Mouse (Mus musculus): ENCODE results near the gene Fyco1. TPM values are rescaled to one million over a fixed set of nuclear protein-coding genes. Genes with fewer than 3 reads are reported as not detected.
"Not testable (repeated sequence)": the region's sequence is repeated elsewhere in the genome, so short reads cannot be mapped to it uniquely, and the experiment has no call there.

The Fyco1 gene
- polyA plus RNA-seq, 1 experiment from 2014 or later, result 13.2 TPM

DNA sequence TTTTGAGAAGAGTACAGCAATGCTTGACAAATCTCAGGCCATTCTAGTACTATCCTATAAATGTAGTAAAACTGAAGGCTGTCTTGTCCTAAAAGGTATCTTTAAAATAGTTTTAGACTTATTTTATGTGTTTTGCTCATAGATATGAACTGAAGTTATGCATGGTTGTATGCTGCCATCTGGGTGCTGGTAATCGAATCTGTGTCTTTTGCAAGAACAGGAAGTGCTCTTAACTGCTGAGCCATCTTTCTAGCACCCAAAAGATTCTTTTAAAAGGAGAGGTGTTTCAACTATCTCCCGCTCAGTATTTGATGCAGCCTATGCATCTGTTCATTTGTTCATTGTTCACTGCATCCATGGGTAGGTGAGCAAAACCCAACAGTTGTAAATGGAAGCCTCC is 46.5 kb downstream of the Fyco1 start:
- H3K9me3 ChIP-seq (ENCODE audit: control insufficient read depth, low read length), result no peaks in the 10 kb centered on the region
- H3K27ac ChIP-seq (ENCODE audit: low read depth, low read length), result no peak overlapping the region
- H3K4me3 ChIP-seq (ENCODE audit: low read length), result no peak overlapping the region
- no peak for ATAC-seq (ENCODE audit: low FRiP score, low TSS enrichment)
- H3K36me3 ChIP-seq (ENCODE audit: control insufficient read depth, insufficient read depth, low read length), result peaks cover 13% of the 10 kb centered on the region; the same call in 1 of the 2 replicates
- no peak overlapping the region for H3K9ac ChIP-seq (ENCODE audit: low read depth, low read length)
- H3K4me1 ChIP-seq (ENCODE audit: control insufficient read depth, insufficient read depth, low read length), result no peaks in the 10 kb centered on the region
- no peaks in the 10 kb centered on the region for H3K27me3 ChIP-seq (ENCODE audit: control insufficient read depth, insufficient read depth, low read length)
- no peak overlapping the region for H3K4me2 ChIP-seq (replicated peaks; ENCODE audit: low read depth, low read length)
- WGBS, result 84% methylated on average over 2 of the region's 2 CpGs

DNA sequence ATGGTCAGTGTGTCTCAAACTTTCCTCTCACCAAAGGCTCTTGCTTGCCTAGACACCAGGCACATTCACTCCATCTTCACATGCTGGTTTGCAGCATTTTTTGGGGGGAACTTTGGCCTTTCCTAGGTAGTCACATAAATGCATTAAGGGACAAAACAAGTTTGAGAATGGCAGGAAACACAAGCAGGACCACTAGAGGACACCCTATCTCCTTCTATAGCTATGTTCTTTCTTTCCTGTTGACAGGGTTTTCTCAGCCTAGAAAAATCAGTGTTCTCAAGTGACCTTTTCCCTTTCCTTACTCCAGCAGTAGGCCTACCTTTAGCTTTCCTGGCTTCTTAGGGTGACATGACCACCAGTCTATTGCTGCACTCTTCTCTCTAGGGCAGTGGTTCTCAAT is 48.8 kb downstream of the Fyco1 start:
- no peak overlapping the region for H3K4me2 ChIP-seq (replicated peaks; ENCODE audit: low read depth, low read length)
- H3K9me3 ChIP-seq (ENCODE audit: control insufficient read depth, low read length), result no peaks in the 10 kb centered on the region
- H3K36me3 ChIP-seq (ENCODE audit: control insufficient read depth, insufficient read depth, low read length), result peaks cover 12% of the 10 kb centered on the region; the same call in 1 of the 2 replicates
- no peaks in the 10 kb centered on the region for H3K4me1 ChIP-seq (ENCODE audit: control insufficient read depth, insufficient read depth, low read length)
- H3K27me3 ChIP-seq (ENCODE audit: control insufficient read depth, insufficient read depth, low read length), result no peaks in the 10 kb centered on the region
- H3K27ac ChIP-seq (ENCODE audit: low read depth, low read length), result no peak overlapping the region
- H3K4me3 ChIP-seq (ENCODE audit: low read length), result no peak overlapping the region
- ATAC-seq (ENCODE audit: low FRiP score, low TSS enrichment), result no peak
- H3K9ac ChIP-seq (ENCODE audit: low read depth, low read length), result no peak overlapping the region

DNA sequence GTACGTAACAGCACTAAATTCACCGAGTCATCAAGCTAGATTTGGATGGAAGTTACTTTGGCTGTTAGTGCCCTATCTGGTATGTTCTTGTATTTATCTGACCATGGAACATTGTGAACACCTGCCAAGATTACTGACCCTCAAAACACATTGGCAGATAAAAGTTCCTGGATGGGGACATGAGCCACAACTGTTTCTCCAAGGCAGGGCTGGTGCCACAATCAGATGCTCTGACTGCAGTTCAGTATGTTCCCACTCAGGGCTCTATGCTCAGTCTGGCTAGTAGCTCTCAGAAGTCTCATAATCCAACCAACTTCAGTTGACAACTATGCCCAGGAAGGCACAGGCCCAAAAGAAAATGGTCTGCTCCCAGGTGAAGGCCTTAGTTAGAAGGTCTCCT is 49.3 kb downstream of the Fyco1 start:
- Histone ChIP-seq H3K4me1 (ENCODE audit: control insufficient read depth, insufficient read depth, low read length) (no peaks in the 10 kb centered on the region), H3K27me3 (ENCODE audit: control insufficient read depth, insufficient read depth, low read length) (no peaks in the 10 kb centered on the region), H3K36me3 (ENCODE audit: control insufficient read depth, insufficient read depth, low read length) (peaks cover 12% of the 10 kb centered on the region; the same call in 1 of the 2 replicates), H3K4me3 (ENCODE audit: low read length) (no peak overlapping the region), H3K4me2 (replicated peaks; ENCODE audit: low read depth, low read length) (no peak overlapping the region), H3K9me3 (ENCODE audit: control insufficient read depth, low read length) (no peaks in the 10 kb centered on the region), H3K27ac (ENCODE audit: low read depth, low read length) (no peak overlapping the region), H3K9ac (ENCODE audit: low read depth, low read length) (no peak overlapping the region)
- WGBS, result 95% methylated on average over 2 of the region's 2 CpGs
- ATAC-seq (ENCODE audit: low FRiP score, low TSS enrichment), result no peak

DNA sequence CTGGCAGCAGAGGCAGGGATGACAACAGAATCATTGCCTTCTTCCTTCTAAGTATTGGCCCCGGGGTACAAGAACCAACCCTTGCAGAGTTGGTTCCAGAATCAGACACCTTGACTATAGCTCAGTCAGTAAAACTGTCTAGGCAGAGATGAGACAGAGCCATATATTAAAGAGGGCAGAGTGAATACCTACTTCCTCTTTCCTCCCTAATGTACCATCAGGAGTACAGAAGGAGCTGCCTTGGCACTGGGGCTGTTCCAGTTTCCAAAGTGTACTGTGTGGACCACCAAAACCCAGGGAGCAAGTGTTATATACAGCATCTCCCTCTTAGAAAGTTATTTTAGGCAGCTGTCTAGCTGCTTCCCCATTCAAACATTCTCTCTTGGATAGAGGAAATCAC is 50.2 kb downstream of the Fyco1 start:
- H3K4me3 ChIP-seq (ENCODE audit: low read length), result no peak overlapping the region
- H3K9ac ChIP-seq (ENCODE audit: low read depth, low read length), result no peak overlapping the region
- ATAC-seq (ENCODE audit: low FRiP score, low TSS enrichment), result no peak
- H3K4me2 ChIP-seq (replicated peaks; ENCODE audit: low read depth, low read length), result no peak overlapping the region
- H3K27me3 ChIP-seq (ENCODE audit: control insufficient read depth, insufficient read depth, low read length), result no peaks in the 10 kb centered on the region
- no peak overlapping the region for H3K27ac ChIP-seq (ENCODE audit: low read depth, low read length)
- H3K9me3 ChIP-seq (ENCODE audit: control insufficient read depth, low read length), result no peaks in the 10 kb centered on the region
- 89% methylated on average over 1 of the region's 1 CpGs for WGBS
- H3K4me1 ChIP-seq (ENCODE audit: control insufficient read depth, insufficient read depth, low read length), result no peaks in the 10 kb centered on the region
- H3K36me3 ChIP-seq (ENCODE audit: control insufficient read depth, insufficient read depth, low read length), result peaks cover 16% of the 10 kb centered on the region; the same call in 1 of the 2 replicates

DNA sequence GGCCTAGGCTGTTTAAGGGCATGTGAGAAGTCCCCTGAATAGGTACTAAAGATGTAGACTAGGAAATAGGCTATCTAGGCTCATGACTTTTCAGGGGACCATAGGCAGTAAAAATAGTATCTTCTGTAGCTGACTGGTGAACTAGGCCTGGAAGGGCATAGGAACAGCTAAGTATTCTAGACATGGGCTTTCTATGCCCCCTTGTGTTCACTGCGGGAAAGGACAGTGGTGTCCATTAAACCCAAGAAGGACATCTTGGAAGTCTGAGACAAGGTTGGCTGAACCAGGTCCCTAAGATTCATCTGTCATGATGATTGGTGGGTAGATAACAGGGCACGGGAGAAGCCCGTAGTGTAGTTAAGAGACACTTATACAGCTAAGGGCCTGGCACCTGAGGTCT is 55.5 kb downstream of the Fyco1 start:
- no peaks in the 10 kb centered on the region for H3K9me3 ChIP-seq (ENCODE audit: control insufficient read depth, low read length)
- H3K27ac ChIP-seq (ENCODE audit: low read depth, low read length), result no peak overlapping the region
- no peak overlapping the region for H3K9ac ChIP-seq (ENCODE audit: low read depth, low read length)
- H3K4me2 ChIP-seq (replicated peaks; ENCODE audit: low read depth, low read length), result no peak overlapping the region
- no peak overlapping the region for H3K4me3 ChIP-seq (ENCODE audit: low read length)
- H3K4me1 ChIP-seq (ENCODE audit: control insufficient read depth, insufficient read depth, low read length), result no peaks in the 10 kb centered on the region
- 66% methylated on average over 3 of the region's 3 CpGs for WGBS
- H3K36me3 ChIP-seq (ENCODE audit: control insufficient read depth, insufficient read depth, low read length), result peaks cover 47% of the 10 kb centered on the region; the same call in 1 of the 2 replicates
- no peaks in the 10 kb centered on the region for H3K27me3 ChIP-seq (ENCODE audit: control insufficient read depth, insufficient read depth, low read length)
- ATAC-seq (ENCODE audit: low FRiP score, low TSS enrichment), result peak; percentile 43; the same call in 1 of the 2 replicates

DNA sequence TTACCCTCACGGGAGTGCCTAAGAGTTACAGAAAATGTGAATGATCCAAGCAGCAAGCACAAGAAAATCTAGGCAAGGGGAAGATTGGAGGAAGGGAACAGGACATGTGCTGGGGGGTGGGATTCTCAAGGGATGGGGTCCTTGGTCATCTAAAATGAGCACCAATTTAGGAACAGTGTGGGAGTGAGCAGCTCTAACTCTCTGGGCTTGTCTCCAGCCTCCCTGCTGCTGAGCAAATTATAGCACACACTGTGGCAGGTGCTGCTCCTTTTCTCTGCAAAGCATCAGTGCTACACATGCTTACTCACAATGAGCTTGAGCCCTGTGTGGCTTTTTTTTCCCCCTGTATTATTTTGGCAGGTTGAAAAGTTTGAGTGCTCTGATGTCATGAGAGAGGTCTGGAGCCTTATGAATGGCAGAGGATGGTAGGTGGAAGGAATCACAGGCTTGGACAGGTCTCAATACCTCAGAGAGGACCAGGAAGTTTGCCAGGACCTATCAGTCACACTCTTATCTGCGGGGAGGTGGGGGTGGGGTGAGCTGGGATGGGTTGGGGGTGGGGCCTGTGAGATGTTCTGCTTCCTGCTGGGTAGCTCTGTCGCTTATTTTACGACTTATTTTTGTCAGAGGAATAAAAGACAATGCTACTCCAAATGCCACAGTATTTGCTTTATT is 62.7 kb downstream of the Fyco1 start:
- ATAC-seq (ENCODE audit: low FRiP score, low TSS enrichment), result no peak
- H3K9me3 ChIP-seq (ENCODE audit: control insufficient read depth, low read length), result peaks cover 2% of the 10 kb centered on the region
- H3K9ac ChIP-seq (ENCODE audit: low read depth, low read length), result no peak overlapping the region
- no peaks in the 10 kb centered on the region for H3K4me1 ChIP-seq (ENCODE audit: control insufficient read depth, insufficient read depth, low read length)
- H3K27ac ChIP-seq (ENCODE audit: low read depth, low read length), result no peak overlapping the region
- WGBS, result 85% methylated on average over 4 of the region's 4 CpGs
- peaks cover 27% of the 10 kb centered on the region for H3K36me3 ChIP-seq (ENCODE audit: control insufficient read depth, insufficient read depth, low read length)
- no peak overlapping the region for H3K4me2 ChIP-seq (replicated peaks; ENCODE audit: low read depth, low read length)
- H3K4me3 ChIP-seq (ENCODE audit: low read length), result no peak overlapping the region
- no peaks in the 10 kb centered on the region for H3K27me3 ChIP-seq (ENCODE audit: control insufficient read depth, insufficient read depth, low read length)

DNA sequence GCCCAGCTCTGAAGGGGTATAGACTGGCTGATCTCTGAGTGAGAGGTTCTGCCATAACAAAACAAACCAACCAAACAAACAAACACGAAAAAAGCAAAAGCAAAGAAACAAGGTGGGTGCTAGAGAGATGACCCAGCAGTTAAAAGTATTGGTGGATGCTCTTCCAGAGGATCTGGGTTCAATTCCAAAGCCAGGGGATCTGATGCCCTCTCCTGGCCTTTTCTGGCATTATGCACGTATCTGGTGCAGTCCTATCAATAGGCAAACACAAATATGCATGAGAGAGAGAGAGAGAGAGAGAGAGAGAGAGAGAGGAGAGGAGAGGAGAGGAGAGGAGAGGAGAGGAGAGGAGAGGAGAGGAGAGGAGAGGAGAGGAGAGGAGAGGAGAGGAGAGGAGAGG is 78.4 kb downstream of the Fyco1 start:
- not testable (repeated sequence) for H3K27ac ChIP-seq (ENCODE audit: low read depth, low read length); H3K4me2 ChIP-seq (replicated peaks; ENCODE audit: low read depth, low read length); H3K27me3 ChIP-seq (ENCODE audit: control insufficient read depth, insufficient read depth, low read length); ATAC-seq (ENCODE audit: low FRiP score, low TSS enrichment); H3K9ac ChIP-seq (ENCODE audit: low read depth, low read length); H3K4me1 ChIP-seq (ENCODE audit: control insufficient read depth, insufficient read depth, low read length); H3K4me3 ChIP-seq (ENCODE audit: low read length); H3K36me3 ChIP-seq (ENCODE audit: control insufficient read depth, insufficient read depth, low read length); H3K9me3 ChIP-seq (ENCODE audit: control insufficient read depth, low read length)
- WGBS, result 42% methylated on average over 2 of the region's 2 CpGs

DNA sequence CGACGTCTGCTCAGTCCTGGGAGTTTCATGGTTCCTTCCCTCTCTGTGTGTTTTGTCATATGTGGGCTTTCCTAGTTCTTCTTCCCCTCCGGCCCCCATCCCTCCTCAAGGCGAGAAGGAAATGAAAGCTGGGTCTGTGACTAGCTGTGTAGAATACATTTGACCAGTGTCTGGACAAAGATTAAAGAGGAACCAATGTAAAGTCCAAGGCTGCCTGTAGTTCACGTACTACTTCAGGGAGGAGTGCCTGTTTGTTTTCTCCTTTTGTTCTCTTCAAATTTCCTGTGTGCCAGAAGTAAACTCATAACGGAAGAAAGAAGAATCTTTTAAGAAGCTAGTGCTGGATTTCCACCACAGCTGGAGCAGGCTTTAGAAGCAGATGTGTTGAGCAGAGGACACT is 82.2 kb downstream of the Fyco1 start:
- Histone ChIP-seq H3K4me2 (replicated peaks; ENCODE audit: low read depth, low read length) (no peak overlapping the region), H3K27ac (ENCODE audit: low read depth, low read length) (no peak overlapping the region), H3K4me1 (ENCODE audit: control insufficient read depth, insufficient read depth, low read length) (no peaks in the 10 kb centered on the region), H3K9ac (ENCODE audit: low read depth, low read length) (no peak overlapping the region), H3K27me3 (ENCODE audit: control insufficient read depth, insufficient read depth, low read length) (no peaks in the 10 kb centered on the region), H3K9me3 (ENCODE audit: control insufficient read depth, low read length) (no peaks in the 10 kb centered on the region), H3K4me3 (ENCODE audit: low read length) (no peak overlapping the region), H3K36me3 (ENCODE audit: control insufficient read depth, insufficient read depth, low read length) (no peaks in the 10 kb centered on the region)
- ATAC-seq (ENCODE audit: low FRiP score, low TSS enrichment), result no peak
- WGBS, result 42% methylated on average over 6 of the region's 6 CpGs

DNA sequence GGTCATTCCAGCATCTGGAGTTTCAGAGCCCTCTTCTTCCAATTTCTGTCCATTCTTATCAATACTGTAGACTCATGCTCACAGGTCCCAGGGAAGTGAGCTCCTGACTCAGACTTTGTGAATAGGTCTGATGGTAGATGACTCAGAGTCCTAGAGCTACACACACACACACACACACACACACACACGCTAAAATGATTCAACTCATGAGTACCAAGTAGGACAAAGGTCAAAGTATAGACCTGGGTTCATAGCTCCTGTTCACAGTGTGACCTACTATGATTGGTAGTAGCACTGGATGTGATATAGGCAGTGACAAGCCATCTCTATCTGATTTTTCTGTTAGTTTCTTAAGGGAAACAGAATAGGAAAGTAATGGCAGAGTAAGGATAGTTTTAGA is 83.3 kb downstream of the Fyco1 start:
- no peaks in the 10 kb centered on the region for H3K36me3 ChIP-seq (ENCODE audit: control insufficient read depth, insufficient read depth, low read length)
- H3K9me3 ChIP-seq (ENCODE audit: control insufficient read depth, low read length), result no peaks in the 10 kb centered on the region
- 73% methylated on average over 1 of the region's 1 CpGs for WGBS
- H3K4me2 ChIP-seq (replicated peaks; ENCODE audit: low read depth, low read length), result no peak overlapping the region
- no peaks in the 10 kb centered on the region for H3K27me3 ChIP-seq (ENCODE audit: control insufficient read depth, insufficient read depth, low read length)
- no peaks in the 10 kb centered on the region for H3K4me1 ChIP-seq (ENCODE audit: control insufficient read depth, insufficient read depth, low read length)
- no peak overlapping the region for H3K27ac ChIP-seq (ENCODE audit: low read depth, low read length)
- no peak overlapping the region for H3K9ac ChIP-seq (ENCODE audit: low read depth, low read length)
- H3K4me3 ChIP-seq (ENCODE audit: low read length), result no peak overlapping the region
- ATAC-seq (ENCODE audit: low FRiP score, low TSS enrichment), result no peak
